Mouse (Mus musculus) bone marrow, adult 2 months (tissue): ENCODE data around the gene Dbh.

ENCODE experiments used
- CTCF ChIP-seq: fragments of 200-500 bp; IDR thresholded peaks from 2 replicates; pipeline ENCODE4 v1.5.1; 2011; ENCODE audit warnings: low read length, control low read depth; ENCODE audit not compliant: control insufficient read depth, insufficient read depth
- POLR2A ChIP-seq: fragments of 200-500 bp; IDR thresholded peaks from 2 replicates; pipeline ENCODE4 v1.6.1; 2011; ENCODE audit warnings: low read depth, mild to moderate bottlenecking, control low read depth, low read length, borderline replicate concordance; ENCODE audit not compliant: control insufficient read depth

DNA sequence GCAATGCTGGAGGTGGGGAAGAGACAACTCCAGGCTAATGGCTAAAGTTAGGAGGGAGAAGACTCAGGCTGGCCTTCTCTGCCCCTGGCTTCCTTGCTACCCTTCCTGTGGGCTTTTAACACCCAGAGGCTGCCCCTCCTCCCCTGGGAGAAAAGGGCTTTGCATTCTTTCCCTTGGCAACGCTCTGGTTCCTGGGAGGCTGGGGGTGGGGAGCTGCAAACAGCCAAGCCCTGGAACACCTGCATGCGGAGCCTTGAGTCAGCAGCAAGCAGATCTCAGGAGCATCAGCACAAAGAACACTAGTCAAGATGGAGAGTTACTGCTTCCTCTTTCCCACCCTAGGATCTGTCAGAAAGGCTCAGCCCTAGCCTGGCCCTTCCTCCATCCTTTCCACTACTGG is 15.6 kb upstream of the Dbh start:
- no peak for TF ChIP-seq CTCF
- TF ChIP-seq POLR2A: no peak
